Mouse (Mus musculus) T-helper 2 cell (primary cell): ENCODE results near the gene Msi2.

Experiments used
- in situ Hi-C: fragments of 300-600 bp; cut with MboI, MseI; formaldehyde crosslinking; loops from one replicate; pipeline ENCODE4 v1.15.1; 2025; ENCODE audit warnings: high pct_unique_total_duplicates

Gene Msi2

GRCm38 (mm10) chr11:88421057-88421578 is 297.2 kb downstream of the Msi2 start:
- in situ Hi-C loops, result no loop called here

- in situ Hi-C loops, result no loop called here
These were observed 298.5 kb downstream of the Msi2 start for GRCm38 (mm10) chr11:88419657-88420366.

- in situ Hi-C loops, result no loop called here
These were observed 299.2 kb downstream of the Msi2 start for GRCm38 (mm10) chr11:88419064-88419463.

- in situ Hi-C loops, result no loop called here
These were observed 304.0 kb downstream of the Msi2 start for GRCm38 (mm10) chr11:88414157-88414870.

- in situ Hi-C loops, result no loop called here
These were observed 305.8 kb downstream of the Msi2 start for GRCm38 (mm10) chr11:88412423-88413094.

GRCm38 (mm10) chr11:88408305-88408704 is 310.0 kb downstream of the Msi2 start:
- in situ Hi-C loops, result no loop called here

- in situ Hi-C loops, result no loop called here
These were observed 311.9 kb downstream of the Msi2 start for GRCm38 (mm10) chr11:88406408-88406915.

GRCm38 (mm10) chr11:88404816-88405613 is 313.3 kb downstream of the Msi2 start:
- in situ Hi-C loops, result no loop called here

- in situ Hi-C loops, result no loop called here
These were observed 314.1 kb downstream of the Msi2 start for GRCm38 (mm10) chr11:88404247-88404677.

- in situ Hi-C loops, result no loop called here
These were observed 316.0 kb downstream of the Msi2 start for GRCm38 (mm10) chr11:88402290-88402689.

GRCm38 (mm10) chr11:88401333-88401732 is 317.0 kb downstream of the Msi2 start:
- in situ Hi-C loops, result no loop called here

GRCm38 (mm10) chr11:88400926-88401325 is 317.4 kb downstream of the Msi2 start:
- in situ Hi-C loops, result no loop called here

GRCm38 (mm10) chr11:88400235-88400634 is 318.1 kb downstream of the Msi2 start:
- in situ Hi-C loops, result no loop called here

- in situ Hi-C loops, result no loop called here
These were observed 318.9 kb downstream of the Msi2 start for GRCm38 (mm10) chr11:88399431-88399830.

- in situ Hi-C loops, result no loop called here
These were observed 319.3 kb downstream of the Msi2 start for GRCm38 (mm10) chr11:88399028-88399427.

GRCm38 (mm10) chr11:88395076-88395990 is 323.0 kb downstream of the Msi2 start:
- in situ Hi-C loops, result no loop called here

GRCm38 (mm10) chr11:88394341-88395075 is 323.8 kb downstream of the Msi2 start:
- in situ Hi-C loops, result loop anchor here (5.0 kb wide), 1 partner anchor 42 kb away; no protein-coding TSS in a partner anchor

GRCm38 (mm10) chr11:88392715-88393114 is 325.6 kb downstream of the Msi2 start:
- in situ Hi-C loops, result loop anchor here (5.0 kb wide), 1 partner anchor 40 kb away; no protein-coding TSS in a partner anchor

- in situ Hi-C loops, result loop anchor here (5.0 kb wide), 1 partner anchor 39 kb away; no protein-coding TSS in a partner anchor
These were observed 327.0 kb downstream of the Msi2 start for GRCm38 (mm10) chr11:88391181-88391814.
